Mouse (Mus musculus) layer of hippocampus, adult 9-10 months (tissue): ENCODE results near the gene Srek1ip1.

Experiments
- DNase-seq: peaks from one replicate; pipeline ENCODE4 v3.0.0; 2022; ENCODE audit warnings: low spot score

The Srek1ip1 gene

GRCm38 (mm10) chr13:104792184-104792583 lies at the start of gene Srek1ip1:
Srek1ip1 (plus strand) TSS chr13:104792484.
- no peak for DNase-seq

- DNase-seq, result no peak
These were observed 49.4 kb upstream of the Srek1ip1 start for GRCm38 (mm10) chr13:104742866-104743265.

- no peak for DNase-seq
These were observed 45.3 kb upstream of the Srek1ip1 start for GRCm38 (mm10) chr13:104747032-104747431.

- no peak for DNase-seq
These were observed 32.9 kb upstream of the Srek1ip1 start for GRCm38 (mm10) chr13:104759381-104759780.

GRCm38 (mm10) chr13:104762401-104762800 lies 29.9 kb upstream of the Srek1ip1 start:
- no peak for DNase-seq

GRCm38 (mm10) chr13:104763193-104763592 lies 29.1 kb upstream of the Srek1ip1 start:
- DNase-seq, result no peak

- no peak for DNase-seq
These were observed 13.1 kb upstream of the Srek1ip1 start for GRCm38 (mm10) chr13:104779104-104779670.

- DNase-seq, result no peak
These were observed 5.0 kb upstream of the Srek1ip1 start for GRCm38 (mm10) chr13:104787260-104787659.

- peak; percentile 10 for DNase-seq
These were observed 2.6 kb upstream of the Srek1ip1 start for GRCm38 (mm10) chr13:104789663-104790062.

GRCm38 (mm10) chr13:104794421-104794820 lies 2.1 kb downstream of the Srek1ip1 start:
- no peak for DNase-seq

GRCm38 (mm10) chr13:104799067-104799466 lies 6.8 kb downstream of the Srek1ip1 start:
- DNase-seq, result no peak

GRCm38 (mm10) chr13:104799566-104800182 lies 7.4 kb downstream of the Srek1ip1 start:
- DNase-seq, result no peak

- DNase-seq, result peak; percentile 44
These were observed 13.4 kb downstream of the Srek1ip1 start for GRCm38 (mm10) chr13:104805681-104806080.

- no peak for DNase-seq
These were observed 24.0 kb downstream of the Srek1ip1 start for GRCm38 (mm10) chr13:104816270-104816634.

- DNase-seq, result peak; percentile 70
These were observed 24.6 kb downstream of the Srek1ip1 start, which contains the start of gene Cwc27 for GRCm38 (mm10) chr13:104816635-104817571. Cwc27 (minus strand) TSS chr13:104817142.

- DNase-seq, result no peak
These were observed 25.4 kb downstream of the Srek1ip1 start for GRCm38 (mm10) chr13:104817696-104818095.

- DNase-seq, result no peak
These were observed 28.9 kb downstream of the Srek1ip1 start for GRCm38 (mm10) chr13:104821192-104821591.

GRCm38 (mm10) chr13:104821908-104822307 lies 29.6 kb downstream of the Srek1ip1 start:
- DNase-seq, result no peak

GRCm38 (mm10) chr13:104822411-104822838 lies 30.1 kb downstream of the Srek1ip1 start:
- DNase-seq, result no peak

GRCm38 (mm10) chr13:104825470-104825869 lies 33.2 kb downstream of the Srek1ip1 start:
- no peak for DNase-seq

GRCm38 (mm10) chr13:104832811-104833210 lies 40.5 kb downstream of the Srek1ip1 start:
- no peak for DNase-seq

GRCm38 (mm10) chr13:104837628-104838027 lies 45.3 kb downstream of the Srek1ip1 start:
- no peak for DNase-seq

- DNase-seq, result no peak
These were observed 49.7 kb downstream of the Srek1ip1 start for GRCm38 (mm10) chr13:104841937-104842336.
